Mouse (Mus musculus): Measurements from ENCODE around the gene Wbp1l. TPM values are rescaled to one million over a fixed set of nuclear protein-coding genes. Genes with fewer than 3 reads are reported as not detected.

Gene Wbp1l
- total RNA-seq, 2 experiments from 2014 or later = 34.2 to 40.8 TPM

DNA sequence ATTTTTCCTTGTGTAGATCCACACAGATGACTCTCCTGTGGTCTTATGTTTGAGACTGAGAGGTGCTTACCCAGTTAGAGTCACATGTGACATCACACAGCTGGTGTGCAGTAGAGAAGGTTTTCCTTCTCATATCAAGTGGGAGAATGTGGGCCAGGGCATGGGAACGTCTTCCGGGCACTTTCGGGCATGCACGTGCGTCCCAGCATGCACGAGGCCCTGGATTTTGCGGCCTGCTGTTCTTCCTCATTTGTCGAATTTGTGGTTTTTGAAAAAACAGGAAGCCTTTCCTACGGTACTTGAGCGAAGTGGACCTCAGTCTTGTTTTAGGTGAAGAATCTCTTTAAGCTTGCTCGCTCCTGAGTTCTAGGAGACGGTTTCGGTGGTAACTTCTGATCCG, 49.7 kb downstream of the Wbp1l start:
- no peak for DNase-seq (ENCODE audit: low spot score in 2 of 2)
- intact Hi-C loops (cut with DNase I) = loop anchor here (5.0 kb wide), 1 partner anchor 46 kb away; no protein-coding TSS in a partner anchor

DNA sequence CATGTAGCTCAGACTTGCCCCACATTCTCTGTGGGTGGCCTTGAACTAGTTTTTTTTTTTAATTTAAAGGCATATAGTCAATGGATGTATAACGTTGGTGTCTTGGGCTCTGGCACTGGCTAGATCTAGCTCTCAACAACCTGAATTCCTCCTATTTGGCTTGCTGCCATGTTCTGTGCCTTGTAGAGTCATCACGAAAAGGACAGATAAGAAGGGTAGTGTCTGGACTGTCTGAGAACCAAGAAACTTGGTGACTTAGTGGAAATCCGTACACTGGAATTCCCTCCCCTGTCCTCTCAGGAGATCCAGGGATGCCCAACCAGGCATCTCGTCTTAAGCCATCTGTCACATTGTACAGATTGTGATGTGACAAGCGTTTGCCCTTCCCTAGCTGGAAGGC, 54.3 kb downstream of the Wbp1l start:
- DNase-seq (ENCODE audit: low spot score in 2 of 2) = no peak
- intact Hi-C loops (cut with DNase I) = no loop called here

DNA sequence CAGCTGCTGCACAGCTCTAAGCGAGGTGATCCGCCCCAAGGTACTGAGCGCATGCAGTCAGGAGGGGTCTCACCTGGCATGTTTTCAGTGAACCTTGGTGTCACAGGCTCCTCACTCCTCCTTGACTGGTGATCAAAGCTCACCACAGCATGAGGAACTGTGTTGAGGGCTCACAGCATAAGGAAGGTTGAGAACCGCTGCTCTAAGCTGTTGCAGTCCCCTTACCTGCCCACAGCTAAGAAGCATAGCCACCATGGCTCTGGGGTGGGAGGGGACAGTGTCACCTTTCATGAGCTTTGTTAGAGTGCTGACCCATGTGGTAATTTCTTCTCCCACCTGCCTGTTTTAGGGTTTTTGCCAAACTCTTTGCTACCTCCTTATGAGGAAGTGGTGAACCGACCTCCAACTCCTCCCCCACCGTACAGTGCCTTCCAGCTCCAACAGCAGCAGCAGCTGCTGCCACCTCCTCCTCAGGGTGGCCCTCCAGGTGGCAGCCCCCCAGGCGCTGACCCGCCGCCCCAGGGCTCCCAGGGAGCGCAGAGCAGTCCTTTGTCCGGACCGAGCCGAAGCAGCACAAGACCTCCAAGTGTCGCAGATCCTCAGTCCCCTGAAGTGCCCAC, 54.8 kb downstream of the Wbp1l start:
- DNase-seq (ENCODE audit: low spot score in 2 of 2) = no peak
- intact Hi-C loops (cut with DNase I) = no loop called here

DNA sequence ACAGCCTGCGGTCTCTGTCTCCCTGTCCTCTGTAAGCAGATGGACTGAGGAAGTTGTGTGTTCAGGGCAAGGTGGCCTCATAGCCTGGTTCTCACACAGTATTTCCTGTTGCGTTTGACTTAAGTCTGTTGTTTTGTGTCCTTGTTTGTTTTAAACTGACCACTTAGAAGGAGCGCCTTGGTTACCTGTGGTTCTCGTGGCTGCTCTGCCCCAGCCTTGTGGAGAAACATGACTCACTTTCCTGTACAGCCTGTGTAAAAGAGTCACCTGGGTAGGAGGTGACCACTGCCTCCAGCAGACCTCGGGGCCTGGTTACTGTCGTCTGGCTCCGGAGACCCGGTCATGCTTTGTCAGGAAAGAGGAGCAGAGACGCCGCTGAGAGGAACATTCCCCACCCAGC, 56.7 kb downstream of the Wbp1l start:
- intact Hi-C loops (cut with DNase I) = no loop called here

DNA sequence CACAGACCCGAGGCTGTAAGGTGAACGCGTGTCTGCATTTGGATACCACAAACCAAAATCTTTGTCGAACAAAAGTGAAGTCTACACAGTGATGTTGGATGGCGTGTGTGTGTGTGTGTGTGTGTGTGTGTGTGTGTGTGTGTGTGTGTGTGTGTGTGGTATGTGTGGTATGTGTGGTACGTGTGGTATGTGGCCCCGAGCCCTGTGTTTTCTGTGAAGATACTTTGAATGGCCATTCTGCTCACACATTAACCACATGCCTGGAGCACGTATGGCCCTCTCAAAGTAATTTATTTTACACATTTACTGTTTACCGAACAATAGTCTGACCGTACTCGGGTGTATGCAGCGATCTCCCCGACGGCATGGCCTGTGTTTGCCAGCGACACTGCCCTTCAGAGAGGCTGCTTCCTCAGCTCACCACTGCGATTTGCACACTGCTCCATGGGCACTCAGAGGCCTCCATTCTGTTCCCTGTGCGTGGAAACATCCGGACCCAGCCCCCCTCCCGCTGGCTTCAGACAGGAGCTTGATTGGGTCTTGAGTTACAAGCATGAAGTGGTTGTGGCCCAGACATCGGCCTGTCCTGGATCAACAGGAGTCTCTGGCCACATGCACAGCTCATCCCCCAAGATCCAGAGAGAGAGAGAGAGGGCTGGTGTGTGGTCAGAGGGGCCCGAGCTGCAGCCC, 57.4 kb downstream of the Wbp1l start:
- no peak for DNase-seq (ENCODE audit: low spot score in 2 of 2)
- intact Hi-C loops (cut with DNase I) = no loop called here

More for the DNA sequence above, 56.7 kb downstream of the Wbp1l start:
- DNase-seq (ENCODE audit: low spot score in 2 of 2) = no peak

DNA sequence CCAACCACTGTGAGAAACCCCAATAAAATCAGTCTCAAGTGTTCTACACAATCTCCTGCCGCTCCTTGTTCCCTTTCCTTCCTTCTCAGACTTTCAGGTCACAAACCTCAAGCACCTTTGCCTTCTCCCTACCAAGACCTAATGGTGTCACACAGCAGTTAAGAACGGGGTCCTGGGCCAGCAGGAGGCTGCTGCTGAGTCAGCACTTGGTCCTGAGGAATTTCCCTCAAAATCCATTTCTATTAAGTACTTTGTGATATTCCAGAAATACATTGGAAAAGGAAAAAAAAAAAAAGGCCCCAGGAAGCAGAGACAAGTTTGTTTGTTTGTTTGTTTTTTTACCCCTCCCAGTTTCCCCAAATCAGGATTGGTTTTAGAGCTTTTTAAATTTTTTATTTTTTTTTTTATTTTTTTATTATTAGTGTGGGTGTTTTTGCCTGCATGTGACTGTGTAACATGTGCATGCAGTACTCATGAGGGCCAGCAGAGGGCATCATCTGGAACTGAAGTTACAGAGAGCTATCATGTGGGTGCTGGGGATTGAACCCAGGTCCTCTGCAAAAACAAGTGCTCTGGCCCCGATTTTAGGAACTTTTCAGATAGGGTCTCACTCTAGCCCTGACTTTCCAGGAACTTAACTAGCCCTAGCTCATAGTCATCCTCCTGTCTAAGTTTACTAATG, 58.6 kb downstream of the Wbp1l start:
- DNase-seq (ENCODE audit: low spot score in 2 of 2) = no peak
- intact Hi-C loops (cut with DNase I) = no loop called here

DNA sequence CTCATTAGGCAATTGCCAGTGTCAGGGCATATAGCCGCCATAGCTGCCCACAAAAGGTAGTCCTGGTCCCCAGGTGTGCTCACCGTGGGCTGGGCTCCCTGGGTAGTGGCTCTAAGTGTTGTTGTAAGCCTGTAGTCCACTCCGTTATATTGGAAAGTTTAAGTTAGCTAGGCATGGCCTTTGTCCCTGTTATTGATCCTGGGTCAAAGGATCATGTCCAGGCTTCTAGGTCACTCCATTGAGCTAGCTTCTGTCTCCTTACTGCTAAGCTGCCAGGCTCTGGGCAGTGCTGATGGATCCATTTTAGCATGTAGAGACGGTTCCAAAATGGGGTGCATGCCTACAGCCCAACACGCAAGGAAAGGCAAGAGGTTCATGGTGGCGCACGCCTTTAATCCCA, 59.5 kb downstream of the Wbp1l start:
- no peak for DNase-seq (ENCODE audit: low spot score in 2 of 2)
- intact Hi-C loops (cut with DNase I) = no loop called here

DNA sequence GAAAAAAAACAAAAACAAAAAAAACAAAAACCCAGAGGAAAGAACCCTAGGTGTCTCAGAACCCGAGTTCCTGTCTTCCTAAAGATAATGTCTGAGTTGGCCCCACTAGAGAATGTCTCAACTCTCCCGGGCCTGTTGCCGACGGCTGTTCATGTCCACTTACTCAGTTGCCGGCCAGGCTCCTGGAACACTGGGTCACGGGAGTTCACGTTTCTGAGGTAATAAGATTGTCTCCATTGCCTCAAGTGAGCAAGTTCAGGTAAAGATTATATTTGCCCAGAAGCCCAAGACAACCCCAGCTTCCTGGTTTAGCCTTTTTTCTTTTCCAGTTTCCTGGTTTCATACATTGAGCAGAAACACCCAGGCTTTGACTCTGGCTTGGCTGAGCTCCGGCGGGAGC, 60.0 kb downstream of the Wbp1l start:
- no peak for DNase-seq (ENCODE audit: low spot score in 2 of 2)
- intact Hi-C loops (cut with DNase I) = no loop called here

DNA sequence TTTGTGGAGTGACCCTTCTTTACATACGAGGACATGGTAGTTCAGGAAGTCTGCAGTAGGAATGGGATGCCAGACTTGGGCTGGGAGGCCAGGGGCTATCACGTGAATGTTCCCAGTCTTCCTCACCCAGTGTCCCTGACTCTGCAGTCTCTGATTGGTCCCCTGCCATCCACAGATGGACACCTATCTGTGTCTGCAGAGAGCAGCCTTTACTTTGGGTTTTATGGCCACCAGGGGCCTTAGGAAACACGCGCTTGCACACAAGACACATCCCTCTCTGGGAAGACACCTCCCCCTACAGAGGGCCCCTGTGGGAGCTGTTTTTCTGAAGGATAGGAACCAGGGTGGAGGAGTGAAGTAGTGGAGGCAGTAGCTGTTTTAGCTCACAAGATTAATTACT, 62.6 kb downstream of the Wbp1l start:
- DNase-seq (ENCODE audit: low spot score in 2 of 2) = no peak
- intact Hi-C loops (cut with DNase I) = no loop called here

DNA sequence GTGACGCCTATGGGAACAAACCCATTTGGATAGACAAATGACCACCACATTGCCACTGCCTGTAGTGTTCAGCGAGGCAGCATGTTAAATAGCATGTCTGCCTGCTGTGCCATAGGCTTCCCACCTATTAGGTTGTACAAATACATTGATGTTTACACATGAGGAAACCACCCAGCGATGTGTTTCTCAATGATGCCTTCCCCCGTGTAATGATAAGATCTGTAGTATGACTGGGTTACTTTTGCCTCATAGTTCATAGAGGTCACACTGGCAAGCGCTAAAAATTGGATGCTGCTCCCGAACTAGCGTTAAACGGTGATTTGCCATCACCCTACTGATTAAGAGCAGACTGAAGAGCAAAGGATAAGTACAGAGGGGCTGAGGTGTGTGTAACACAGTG, 63.3 kb downstream of the Wbp1l start:
- intact Hi-C loops (cut with DNase I) = no loop called here
- no peak for DNase-seq (ENCODE audit: low spot score in 2 of 2)

DNA sequence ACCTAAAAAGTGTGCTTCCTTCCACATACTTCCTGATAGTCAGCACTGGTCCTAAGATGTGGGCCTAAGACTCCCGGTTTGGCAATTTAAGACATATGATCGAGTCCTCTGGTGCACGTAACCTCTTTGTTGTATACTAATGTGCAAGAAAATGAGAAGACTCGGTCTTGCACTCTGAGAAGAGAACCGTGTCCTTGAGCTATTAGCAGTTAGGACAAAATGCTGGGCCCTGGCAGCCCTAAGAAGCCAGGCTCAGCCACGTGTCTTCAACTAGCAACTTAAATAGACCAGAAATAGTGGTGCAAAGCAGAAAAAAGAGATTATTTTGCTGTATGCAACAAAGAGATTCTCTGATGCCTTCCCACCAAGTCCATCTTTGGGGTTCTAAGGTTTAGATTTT, 63.9 kb downstream of the Wbp1l start:
- intact Hi-C loops (cut with DNase I) = no loop called here
- DNase-seq (ENCODE audit: low spot score in 2 of 2) = no peak

DNA sequence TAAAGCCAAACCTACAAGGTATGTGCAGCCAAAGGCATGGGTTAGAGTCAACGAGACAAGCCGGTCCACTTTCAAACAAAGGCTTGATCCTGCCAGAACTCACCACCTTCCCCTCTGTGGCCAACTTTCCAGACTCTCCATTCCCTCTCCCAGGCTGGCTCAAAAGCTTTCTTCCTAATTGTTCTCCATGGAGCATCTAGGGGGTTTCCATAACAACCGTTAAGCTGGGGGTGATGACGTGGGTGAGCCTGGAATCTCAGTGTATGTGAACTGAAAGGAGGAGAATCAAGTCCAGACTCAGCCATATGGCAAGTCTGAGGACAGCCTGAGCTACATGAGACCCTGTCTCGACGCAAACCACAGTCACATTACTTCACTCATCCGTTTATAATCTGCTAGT, 66.6 kb downstream of the Wbp1l start:
- DNase-seq (ENCODE audit: low spot score in 2 of 2) = peak in 1 of 2 experiments; percentile 74
- intact Hi-C loops (cut with DNase I) = loop anchor here (5.0 kb wide), 1 partner anchor 78 kb away; no protein-coding TSS in a partner anchor

DNA sequence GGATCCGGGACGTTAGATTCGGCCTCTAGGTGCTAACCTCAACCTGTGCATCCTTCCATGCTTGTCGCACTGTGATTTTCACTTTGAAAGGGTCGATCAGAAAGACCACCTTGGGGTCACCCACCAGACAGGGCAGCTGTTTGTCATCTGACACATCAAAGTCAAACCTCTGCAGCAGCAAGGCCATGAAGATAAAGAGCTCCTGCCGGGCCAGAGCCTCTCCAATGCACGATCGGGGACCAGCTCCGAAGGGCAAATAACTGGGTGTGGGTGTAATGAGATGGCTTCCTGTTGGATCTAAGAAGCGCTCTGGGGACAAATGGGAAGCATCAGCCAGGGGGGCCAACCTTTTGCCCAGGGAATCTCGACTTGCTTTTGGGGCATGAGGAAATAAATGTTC, 68.4 kb downstream of the Wbp1l start:
- intact Hi-C loops (cut with DNase I) = loop anchor here (5.0 kb wide), 1 partner anchor 80 kb away; no protein-coding TSS in a partner anchor
- DNase-seq (ENCODE audit: low spot score in 2 of 2) = no peak

DNA sequence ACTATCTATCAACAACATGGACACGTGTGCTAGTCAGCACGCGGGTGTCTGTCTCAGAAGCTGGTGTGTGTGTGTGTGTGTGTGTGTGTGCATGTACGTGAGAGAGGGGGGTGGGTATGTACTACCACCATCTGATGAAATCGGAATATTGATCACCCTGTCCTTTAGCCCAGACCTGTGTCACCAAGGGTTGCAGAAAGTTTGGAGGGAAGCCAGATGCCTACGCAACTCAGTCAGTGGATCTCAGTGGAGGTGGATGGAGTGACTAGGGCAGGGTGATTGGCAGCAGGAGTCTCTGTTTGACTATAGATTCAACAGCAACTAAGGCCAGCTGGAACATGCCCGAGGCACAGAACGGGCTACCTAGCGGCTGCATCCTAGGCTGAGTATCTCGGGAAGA, 69.4 kb downstream of the Wbp1l start:
- DNase-seq (ENCODE audit: low spot score in 2 of 2) = no peak

DNA sequence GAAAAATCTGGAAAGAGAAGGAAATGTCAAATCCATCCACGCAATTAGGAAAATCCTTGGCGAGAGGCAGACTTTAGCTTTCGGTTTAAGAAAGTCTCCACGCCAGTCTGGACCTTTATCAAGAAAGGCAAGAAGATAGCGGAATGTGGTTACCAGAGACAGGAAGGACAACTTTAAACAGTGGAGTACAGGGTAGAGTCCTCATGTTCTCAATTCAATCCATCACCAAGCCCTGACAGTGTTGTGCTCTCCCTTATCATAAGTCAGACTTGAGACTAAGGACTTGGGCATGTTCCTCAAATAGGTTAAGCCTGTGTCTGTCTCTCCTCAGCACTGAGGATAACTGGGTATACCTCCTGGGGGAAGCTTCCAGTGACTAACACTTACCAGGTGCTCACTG, 70.9 kb downstream of the Wbp1l start:
- no peak for DNase-seq (ENCODE audit: low spot score in 2 of 2)
- intact Hi-C loops (cut with DNase I) = loop anchor here (1.0 to 5.0 kb wide), 3 partner anchors 70 to 199 kb away; no protein-coding TSS in a partner anchor

More for the DNA sequence above, 69.4 kb downstream of the Wbp1l start:
- intact Hi-C loops (cut with DNase I) = loop anchor here (5.0 kb wide), 1 partner anchor 81 kb away; no protein-coding TSS in a partner anchor

DNA sequence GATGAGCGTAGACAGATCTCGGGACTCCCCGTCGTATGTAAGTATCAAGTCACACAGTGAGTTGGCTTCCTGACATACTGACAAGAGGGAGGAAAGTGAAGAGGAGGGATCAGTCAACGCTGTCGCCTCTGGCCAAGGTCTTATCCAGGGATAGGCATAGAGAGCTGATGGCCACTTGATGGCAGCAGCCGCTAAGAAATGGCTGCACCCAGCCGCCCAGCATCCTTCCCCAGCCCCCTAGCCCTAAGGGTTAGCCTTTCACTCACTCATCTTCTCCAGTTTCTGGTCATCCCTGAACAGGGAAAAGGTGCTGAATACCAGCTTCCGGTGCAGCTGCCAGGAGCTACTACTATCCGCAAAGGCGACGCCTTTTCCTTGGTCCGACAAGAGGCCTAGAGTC, 71.8 kb downstream of the Wbp1l start:
- intact Hi-C loops (cut with DNase I) = loop anchor here (1.0 to 2.0 kb wide), 2 partner anchors 70 to 198 kb away; no protein-coding TSS in a partner anchor
- DNase-seq (ENCODE audit: low spot score in 2 of 2) = peak; percentile 51 to 55

DNA sequence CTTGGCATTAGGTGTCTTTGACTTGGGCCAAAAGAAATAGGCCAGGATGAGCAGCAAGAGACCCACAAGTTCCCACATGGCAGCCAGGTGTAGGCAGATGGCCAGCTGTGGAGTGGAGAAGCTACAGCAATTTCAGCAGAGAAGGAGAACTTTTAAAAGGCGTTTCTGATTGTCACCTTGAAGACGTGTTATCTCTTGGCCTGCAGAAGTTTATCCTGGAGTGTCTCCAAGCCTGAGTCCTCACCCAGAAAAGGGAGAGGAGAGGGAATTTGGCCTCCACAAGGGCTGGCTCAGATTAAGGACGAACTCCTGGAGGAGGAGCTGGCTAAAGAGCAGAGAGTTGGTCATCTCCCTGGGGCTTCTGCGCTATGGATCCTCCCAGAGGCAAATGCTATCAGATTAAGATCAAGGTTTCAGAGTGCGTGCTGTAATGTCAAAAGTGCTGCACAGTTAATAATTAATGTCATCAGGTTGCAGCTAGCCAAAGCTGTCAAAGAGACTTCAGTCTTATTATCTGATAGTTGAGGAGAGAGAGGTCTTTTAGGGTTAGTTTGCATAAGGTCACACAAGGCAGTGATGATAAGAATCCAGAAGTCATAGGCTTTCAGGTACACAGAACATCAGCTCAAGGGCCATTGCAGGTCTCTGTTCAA, 74.0 kb downstream of the Wbp1l start, which contains the start of gene Cyp17a1:
TSS of gene Cyp17a1 (minus strand) at position 407 of the 653 bp plus-strand sequence.
- intact Hi-C loops (cut with DNase I) = no loop called here
- no peak for DNase-seq (ENCODE audit: low spot score in 2 of 2)

DNA sequence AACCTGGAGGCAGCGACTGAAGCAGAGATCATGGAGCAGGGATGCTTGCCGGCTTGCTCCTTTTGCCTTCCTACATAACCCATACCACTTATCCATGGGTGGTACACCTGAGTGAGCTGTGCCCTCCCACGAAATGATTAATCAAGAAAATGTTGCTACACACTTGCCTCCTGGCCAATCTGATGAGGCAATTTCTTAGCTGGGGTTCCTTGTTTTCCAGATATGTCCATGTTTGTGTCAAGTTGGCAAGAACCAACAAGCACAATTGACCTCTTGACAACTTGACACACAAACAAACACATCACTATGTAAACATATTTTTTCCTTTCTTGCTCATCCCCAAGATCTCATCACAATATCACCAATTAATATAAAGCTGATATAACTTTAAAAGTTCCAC, 76.8 kb downstream of the Wbp1l start:
- no peak for DNase-seq (ENCODE audit: low spot score in 2 of 2)
- intact Hi-C loops (cut with DNase I) = no loop called here

DNA sequence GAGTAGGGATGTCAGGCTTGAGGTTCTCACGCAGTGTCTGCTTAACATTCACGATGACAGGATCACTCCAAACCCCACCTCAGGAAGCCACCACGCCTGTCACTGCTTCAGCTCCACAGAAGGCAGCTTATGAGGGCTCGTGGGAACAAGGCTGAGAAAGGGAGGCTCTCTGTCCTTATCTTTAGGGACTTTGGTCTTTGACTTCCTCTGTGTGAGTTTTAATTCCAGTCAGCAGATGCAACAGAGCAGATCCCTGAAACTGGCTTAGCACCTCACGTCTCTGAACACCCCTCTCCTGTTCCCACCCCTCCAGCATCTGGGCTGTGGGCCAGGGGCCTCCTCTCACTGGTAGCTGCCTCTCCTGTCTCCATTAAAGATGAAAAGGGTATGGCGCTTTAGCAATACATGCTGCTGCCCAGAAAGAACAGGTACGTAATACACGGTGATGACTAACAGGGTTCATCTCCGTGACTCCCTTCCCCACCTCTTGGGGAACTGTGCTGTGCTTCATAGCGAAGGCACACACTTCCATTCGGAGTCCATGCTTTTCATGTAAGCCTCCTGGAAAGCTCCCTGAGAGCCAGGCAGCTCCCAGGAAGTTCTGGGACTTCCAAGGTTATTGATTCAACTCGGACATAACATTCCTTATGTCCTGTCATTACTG, 81.0 kb downstream of the Wbp1l start:
- DNase-seq (ENCODE audit: low spot score in 2 of 2) = no peak
- intact Hi-C loops (cut with DNase I) = no loop called here

Measured in left cerebral cortex, postnatal 25 days (tissue).